ENCODE assay signal across 8 mouse cellular contexts in genomic region chr10:25620939-25621746, GRCm38 (mm10).
A peak's percentile ranks its signal among the peaks of the same experiment; 100 is the strongest.
DNase-seq lines count a peak whose midpoint lies in the region; ATAC-seq lines count a peak whose summit lies in the region.

No protein-coding gene starts in this region.

- DNase-seq in liver, embryonic 11.5 days (ENCODE audit: low spot score), result peak; percentile 32
- no peak for DNase-seq in liver
- peak; percentile 66 for DNase-seq in mesoderm, embryonic 11.5 days (ENCODE audit: low read depth, low spot score)
- no peak for DNase-seq in urinary bladder, adult 18-20 months (ENCODE audit: low spot score in 2 of 2)
- DNase-seq in heart, adult 9 months (ENCODE audit: low spot score in 2 of 2), result no peak
- no peak for DNase-seq in heart, postnatal 4 days

- H3K4me2 ChIP-seq in liver, embryonic 11.5 days, result no peak overlapping the region
- peak overlapping the region; percentile 32 for H3K4me2 ChIP-seq in hindbrain, embryonic 13.5 days

- no peak overlapping the region for H3K9ac ChIP-seq in liver, embryonic 11.5 days (ENCODE audit: low read depth, low read length)
- no peak overlapping the region for H3K9ac ChIP-seq in hindbrain, embryonic 13.5 days

- ATAC-seq in liver, embryonic 11.5 days (replicated peaks; ENCODE audit: low FRiP score), result no peak
- 0 out of 2 replicates have a peak, but pooled peaks have one; percentile 47 for ATAC-seq in common myeloid progenitor, adult 5-6 weeks (replicated peaks; ENCODE audit: low read depth, poor library complexity, severe bottlenecking)
- ATAC-seq in hindbrain, embryonic 13.5 days (ENCODE audit: low FRiP score), result peak; percentile 77

- no peak overlapping the region for H3K4me3 ChIP-seq in liver, embryonic 11.5 days (ENCODE audit: low read depth, low read length)
- no peak overlapping the region for H3K4me3 ChIP-seq in hindbrain, embryonic 13.5 days

- H3K36me3 ChIP-seq in liver, embryonic 11.5 days (ENCODE audit: control insufficient read depth, insufficient read depth, low read length), result no peaks in the 10 kb centered on the region
- H3K36me3 ChIP-seq in hindbrain, embryonic 13.5 days, result no peaks in the 10 kb centered on the region

- 58% methylated on average over 10 of the region's 10 CpGs for WGBS in liver, embryonic 11.5 days
- WGBS in hindbrain, embryonic 13.5 days, result 33% methylated on average over 10 of the region's 10 CpGs

- H3K4me1 ChIP-seq in liver, embryonic 11.5 days (replicated peaks; ENCODE audit: control insufficient read depth, insufficient read depth, low read length), result no peaks in the 10 kb centered on the region
- H3K4me1 ChIP-seq in hindbrain, embryonic 13.5 days (replicated peaks), result peaks cover 15% of the 10 kb centered on the region; the same call in 1 of the 2 replicates

- no peaks in the 10 kb centered on the region for H3K9me3 ChIP-seq in liver, embryonic 11.5 days (ENCODE audit: control insufficient read depth, low read length)
- no peaks in the 10 kb centered on the region for H3K9me3 ChIP-seq in hindbrain, embryonic 13.5 days

- H3K27ac ChIP-seq in liver, embryonic 11.5 days (ENCODE audit: low read depth, low read length), result no peak overlapping the region
- peak overlapping the region; percentile 60 for H3K27ac ChIP-seq in hindbrain, embryonic 13.5 days

- H3K27me3 ChIP-seq in liver, embryonic 11.5 days (replicated peaks; ENCODE audit: control insufficient read depth, insufficient read depth, low read length), result no peaks in the 10 kb centered on the region
- H3K27me3 ChIP-seq in hindbrain, embryonic 13.5 days, result no peaks in the 10 kb centered on the region

Comparison
In these comparisons a context has a peak if more than half of its experiments do, and no peak if none do; other contexts are left out.
1. DNase-seq: peak in liver, embryonic 11.5 days (single experiment) and mesoderm, embryonic 11.5 days (single experiment); none in liver (single experiment), urinary bladder, adult 18-20 months (0 of 2), heart, adult 9 months (0 of 2) and heart, postnatal 4 days (single experiment).